10 mouse cellular contexts compared by ENCODE assay signal in the genomic region with DNA sequence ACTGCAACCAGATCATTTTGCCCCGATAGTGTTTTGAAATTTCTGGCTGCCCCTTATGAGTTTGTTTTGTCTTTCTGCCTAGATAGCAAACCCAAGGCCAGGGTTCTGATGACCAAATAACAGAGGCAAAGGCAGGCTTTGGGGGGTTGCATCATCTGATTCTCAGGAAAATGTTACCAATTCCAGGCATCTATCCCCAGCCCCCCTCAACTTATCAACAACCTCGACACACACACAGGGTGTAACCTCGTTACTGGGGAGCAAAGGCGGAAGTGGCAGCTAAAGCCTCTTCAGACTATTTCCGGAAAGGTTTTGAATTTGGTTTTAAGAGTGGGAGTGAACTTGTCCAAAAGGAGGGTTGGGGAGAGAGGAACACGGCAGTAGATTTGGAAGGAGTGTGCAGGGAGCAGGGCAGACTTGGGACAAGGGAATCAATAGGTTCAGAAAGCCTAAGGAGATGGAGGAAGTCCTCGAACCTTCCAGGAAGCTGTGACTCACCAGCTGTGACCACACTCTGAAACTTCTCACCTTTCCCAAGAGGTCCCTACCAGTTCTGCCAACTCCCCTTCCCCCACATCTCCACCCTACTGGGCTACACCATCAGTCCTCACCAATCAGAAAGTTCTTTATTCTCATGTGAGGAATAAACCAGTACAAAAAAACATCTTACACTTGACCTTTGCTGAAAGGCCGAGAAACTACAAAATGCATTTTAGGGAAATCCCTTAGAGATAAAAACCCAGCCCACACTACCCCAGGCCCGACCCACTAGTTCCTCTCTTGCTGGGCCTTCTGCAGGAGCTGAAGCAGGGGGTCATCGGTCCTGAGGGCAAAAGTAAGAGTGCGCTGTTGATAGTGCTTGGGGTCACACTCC. TPM values are rescaled to one million over a fixed set of nuclear protein-coding genes. Genes with fewer than 3 reads are reported as not detected.
DNase-seq lines count a peak whose midpoint lies in the region; ATAC-seq and TF ChIP-seq lines count a peak whose summit lies in the region.
"Had no signal": no experiment of that assay in that cellular context is flagged by ENCODE, and none has a peak within 500 bp of the region (broad histone marks: within the 10 kb centered on the region; RNA-seq: fewer than 3 reads in every experiment).

No protein-coding gene starts in this region.

- H3K36me3 ChIP-seq in MEL (ENCODE audit: control insufficient read depth in 1 of 2, insufficient read depth in 2 of 2, low read length in 2 of 2), result peaks cover 2 to 55% of the 10 kb centered on the region in 2 experiments; a peak in 2 of 4 replicates

- TF ChIP-seq EP300 in MEL (IDR thresholded peaks at IDR 0.05; ENCODE audit: low read depth in 1 of 2, low read length in 2 of 2), result peak in 1 of 2 experiments; percentile 85

- peaks cover 12% of the 10 kb centered on the region for H3K79me2 ChIP-seq in MEL (ENCODE audit: control insufficient read depth, insufficient read depth, low read length, poor library complexity)

- H3K9me3 ChIP-seq in MEL (replicated peaks; ENCODE audit: insufficient read depth, low read length), result no peaks in the 10 kb centered on the region
- H3K9me3 ChIP-seq: hindbrain, embryonic 15.5 days; midbrain, embryonic 12.5 days had no signal

- peak; percentile 79 for ATAC-seq in inflammation-experienced regulatory T-cells, adult 6 months

- no peaks in the 10 kb centered on the region for H3K27me3 ChIP-seq in MEL (ENCODE audit: control insufficient read depth in 1 of 2, insufficient read depth in 2 of 2, low read length in 2 of 2)
- H3K27me3 ChIP-seq: hindbrain, embryonic 15.5 days; midbrain, embryonic 12.5 days had no signal

- no peak overlapping the region for H3K4me3 ChIP-seq in MEL (ENCODE audit: control insufficient read depth in 1 of 2, insufficient read depth in 1 of 2, low read depth in 2 of 2, low read length in 2 of 2)
- H3K4me3 ChIP-seq: hindbrain, embryonic 15.5 days; midbrain, embryonic 12.5 days had no signal

- peak in 1 of 2 experiments; percentile 59; a peak in 1 of 4 replicates for TF ChIP-seq POLR2A in MEL (IDR thresholded peaks at IDR 0.05; ENCODE audit: control insufficient read depth in 1 of 2, insufficient read depth in 1 of 2, low read depth in 1 of 2, low read length in 2 of 2, poor library complexity in 1 of 2)

- H3K4me1 ChIP-seq in MEL (ENCODE audit: control insufficient read depth in 1 of 2, insufficient read depth in 2 of 2, low read length in 2 of 2), result peaks cover 19 to 57% of the 10 kb centered on the region in 2 experiments
- H3K4me1 ChIP-seq: hindbrain, embryonic 15.5 days; midbrain, embryonic 12.5 days had no signal

- no peak for TF ChIP-seq CTCF in MEL (IDR thresholded peaks at IDR 0.05 in 2 of 3, conservative IDR thresholded peaks at IDR 0.05 in 1 of 3; ENCODE audit: control insufficient read depth in 1 of 3, insufficient read depth in 1 of 3, low read depth in 2 of 3, low read length in 3 of 3, poor library complexity in 1 of 3, severe bottlenecking in 1 of 3)

- DNase-seq in CD4-positive helper T cell, adult 2 months (ENCODE audit: low read depth, low spot score), result peak; percentile 61
- DNase-seq in MEL (ENCODE audit: low read depth, low spot score), result peak; percentile 88
- DNase-seq in monocyte, adult 2 months (ENCODE audit: low read depth in 1 of 2, low spot score in 2 of 2), result peak; percentile 38 to 73
- DNase-seq in adipocyte (ENCODE audit: low spot score), result no peak
- DNase-seq in embryo, embryonic 11 days, result no peak
- no peak for DNase-seq in gastrocnemius, postnatal 25 days
- DNase-seq: cerebellum, adult 11-12 months had no signal

- peak overlapping the region; percentile 99 for H3K27ac ChIP-seq in MEL (ENCODE audit: control insufficient read depth, low read depth, low read length)
- H3K27ac ChIP-seq: hindbrain, embryonic 15.5 days; midbrain, embryonic 12.5 days had no signal

- H3K9ac ChIP-seq in MEL (ENCODE audit: control insufficient read depth, low read depth, low read length, poor library complexity, severe bottlenecking), result peak overlapping the region; percentile 59
- H3K9ac ChIP-seq: hindbrain, embryonic 15.5 days; midbrain, embryonic 12.5 days had no signal

- no peak for TF ChIP-seq RAD21 in MEL (IDR thresholded peaks at IDR 0.05; ENCODE audit: low read depth, low read length)

TF ChIP-seq in MEL, 35 proteins besides CTCF, POLR2A, EP300 and RAD21:
- no peak for TF ChIP-seq NRF1 (IDR thresholded peaks at IDR 0.05; ENCODE audit: insufficient read depth, low read depth, low read length, poor library complexity, severe bottlenecking)
- peak; percentile 43; the same call in 1 of the 2 replicates for TF ChIP-seq GATA1 (IDR thresholded peaks at IDR 0.05; ENCODE audit: low read depth, low read length)
- TF ChIP-seq MYB (IDR thresholded peaks at IDR 0.05; ENCODE audit: low read depth, low read length), result no peak
- TF ChIP-seq ZMIZ1 (IDR thresholded peaks at IDR 0.05; ENCODE audit: low read depth, low read length), result no peak
- no peak for TF ChIP-seq MXI1 (IDR thresholded peaks at IDR 0.05; ENCODE audit: low read depth, low read length)
- no peak for TF ChIP-seq ZC3H11A (IDR thresholded peaks at IDR 0.05; ENCODE audit: low read depth, low read length)
- TF ChIP-seq TCF12 (IDR thresholded peaks at IDR 0.05; ENCODE audit: low read depth, low read length), result peak; percentile 45; the same call in 1 of the 2 replicates
- TF ChIP-seq USF1 (IDR thresholded peaks at IDR 0.05; ENCODE audit: low read depth, low read length), result no peak
- no peak for TF ChIP-seq UBTF (IDR thresholded peaks at IDR 0.05; ENCODE audit: borderline replicate concordance, insufficient read depth, low read depth, low read length)
- TF ChIP-seq RCOR1 (IDR thresholded peaks at IDR 0.05; ENCODE audit: low read depth, low read length), result peak; percentile 57; the same call in 1 of the 2 replicates
- TF ChIP-seq SIN3A (IDR thresholded peaks at IDR 0.05; ENCODE audit: low read length), result peak; percentile 75
- TF ChIP-seq SMC3 (IDR thresholded peaks at IDR 0.05; ENCODE audit: low read depth, low read length), result 0 out of 2 replicates have a peak, but pooled peaks have one; percentile 10
- peak; percentile 1; the same call in 1 of the 2 replicates for TF ChIP-seq NELFE (IDR thresholded peaks at IDR 0.05; ENCODE audit: low read depth, low read length)
- no peak for TF ChIP-seq USF2 (IDR thresholded peaks at IDR 0.05; ENCODE audit: borderline replicate concordance in 1 of 2, insufficient read depth in 1 of 2, low read depth in 1 of 2, low read length in 2 of 2)
- no peak for TF ChIP-seq BHLHE40 (IDR thresholded peaks at IDR 0.05; ENCODE audit: borderline replicate concordance, low read depth, low read length)
- no peak for TF ChIP-seq MAX (IDR thresholded peaks at IDR 0.05; ENCODE audit: low read length)
- peak; percentile 81 for TF ChIP-seq ETS1 (IDR thresholded peaks at IDR 0.05; ENCODE audit: low read depth, low read length)
- no peak for TF ChIP-seq MEF2A (IDR thresholded peaks at IDR 0.05; ENCODE audit: extremely low read depth, insufficient replicate concordance, low read depth, low read length, poor library complexity, severe bottlenecking)
- TF ChIP-seq CHD1 (IDR thresholded peaks at IDR 0.05; ENCODE audit: low read depth, low read length), result no peak
- peak; percentile 53; the same call in 1 of the 2 replicates for TF ChIP-seq HCFC1 (IDR thresholded peaks at IDR 0.05; ENCODE audit: low read depth, low read length)
- TF ChIP-seq ELF1 (IDR thresholded peaks at IDR 0.05; ENCODE audit: low read depth, low read length), result peak; percentile 85
- TF ChIP-seq KAT2A (conservative IDR thresholded peaks at IDR 0.05; ENCODE audit: low read depth, low read length), result no peak
- TF ChIP-seq POLR2AphosphoS5 (IDR thresholded peaks at IDR 0.05; ENCODE audit: borderline replicate concordance, low read depth, low read length), result no peak
- TF ChIP-seq TBP (IDR thresholded peaks at IDR 0.05; ENCODE audit: low read depth, low read length), result peak; percentile 51; the same call in 1 of the 2 replicates
- peak; percentile 12; the same call in 1 of the 2 replicates for TF ChIP-seq TAL1 (IDR thresholded peaks at IDR 0.05; ENCODE audit: low read length)
- no peak; the same call in 1 of the 2 replicates for TF ChIP-seq POLR2AphosphoS2 (IDR thresholded peaks at IDR 0.05; ENCODE audit: low read length)
- no peak for TF ChIP-seq JUND (IDR thresholded peaks at IDR 0.05; ENCODE audit: low read depth, low read length)
- TF ChIP-seq MYC (IDR thresholded peaks at IDR 0.05; ENCODE audit: low read depth, low read length), result no peak
- TF ChIP-seq MAZ (IDR thresholded peaks at IDR 0.05; ENCODE audit: low read depth, low read length), result no peak; the same call in 1 of the 2 replicates
- 0 out of 2 replicates have a peak, but pooled peaks have one; percentile 6 for TF ChIP-seq CHD2 (IDR thresholded peaks at IDR 0.05; ENCODE audit: low read length)
- TF ChIP-seq ZKSCAN1 (IDR thresholded peaks at IDR 0.05; ENCODE audit: low read depth, low read length), result no peak
- TF ChIP-seq MAFK (IDR thresholded peaks at IDR 0.05; ENCODE audit: borderline replicate concordance, low read depth, low read length), result no peak
- no peak for TF ChIP-seq ZNF384 (IDR thresholded peaks at IDR 0.05; ENCODE audit: low read depth, low read length)
- no peak for TF ChIP-seq GABPA (IDR thresholded peaks at IDR 0.05; ENCODE audit: low read depth, low read length)
- no peak for TF ChIP-seq E2F4 (IDR thresholded peaks at IDR 0.05; ENCODE audit: borderline replicate concordance, low read depth, low read length)

RNA-seq across cellular contexts. Expression of gene St3gal4, which starts 5.0 kb away (rescaled TPM):
- total RNA-seq in MEL (2012; rRNA removed), result 37.4 and 56.3 TPM in 2 replicates
- polyA plus RNA-seq in MEL (2012; ENCODE audit: insufficient read depth in 1 of 2, insufficient read length in 2 of 2, low read depth in 1 of 2, low replicate concordance in 2 of 2, missing spikeins in 1 of 2), result 10 to 100 TPM in 1 of 2 experiments, not detected in 1; 54.2 TPM
- polyA plus RNA-seq in inflammation-experienced regulatory T-cells, adult 6 months (2017; shearing (Covaris generic)), result 10 to 100 TPM; 11.2 to 29.1 (median 17.9) TPM
- total RNA-seq in gastrocnemius, postnatal 25 days (2021), result 1 to 10 TPM; 4.4 to 5.3 TPM

RNA-seq across cellular contexts. Expression of gene Dcps, which starts 51.8 kb away (rescaled TPM):
- 54.3 and 58.0 TPM in 2 replicates for total RNA-seq in MEL (2012; rRNA removed)
- 100 to 1,000 TPM in 1 of 2 experiments, not detected in 1; 115 TPM for polyA plus RNA-seq in MEL (2012; ENCODE audit: insufficient read depth in 1 of 2, insufficient read length in 2 of 2, low read depth in 1 of 2, low replicate concordance in 2 of 2, missing spikeins in 1 of 2)
- 10 to 100 TPM; 83.4 to 94.5 (median 92.4) TPM for polyA plus RNA-seq in inflammation-experienced regulatory T-cells, adult 6 months (2017; shearing (Covaris generic))
- 1 to 10 TPM; 5.9 to 6.7 TPM for total RNA-seq in gastrocnemius, postnatal 25 days (2021)

Comparison
In these comparisons a context has a peak if more than half of its experiments do, and no peak if none do; other contexts are left out.
1. DNase-seq: peak in CD4-positive helper T cell, adult 2 months (single experiment), MEL (single experiment) and monocyte, adult 2 months (2 of 2); none in adipocyte (single experiment), embryo, embryonic 11 days (single experiment) and gastrocnemius, postnatal 25 days (single experiment).